Mouse (Mus musculus) limb, embryonic 15.5 days (tissue): ENCODE data around the gene Gpr137c. TPM values are rescaled to one million over a fixed set of nuclear protein-coding genes. Genes with fewer than 3 reads are reported as not detected.
A peak's percentile ranks its signal among the peaks of the same experiment; 100 is the strongest.

Source experiments
- ATAC-seq: fragments of 200-750 bp; cut with Nextera tagmentation; 2 replicates; pipeline ENCODE4 v1.8.0; 2017; ENCODE audit warnings: low read depth, moderate TSS enrichment; ENCODE audit not compliant: insufficient number of reproducible peaks, low FRiP score, low TSS enrichment
- H3K27ac ChIP-seq: fragments of 300-500 bp; sonication (generic); 2 replicates; pipeline ENCODE4 v1.5.1; 2015; ENCODE audit warnings: moderate library complexity, mild to moderate bottlenecking, inconsistent platforms
- H3K27me3 ChIP-seq: fragments of 300-500 bp; sonication (generic); 2 replicates; pipeline ENCODE4 v1.6.1; 2015; ENCODE audit warnings: inconsistent platforms
- H3K36me3 ChIP-seq: fragments of 300-500 bp; sonication (generic); 2 replicates; pipeline ENCODE4 v1.6.1; 2015; ENCODE audit warnings: inconsistent platforms
- H3K4me1 ChIP-seq: fragments of 300-500 bp; sonication (generic); 2 replicates; pipeline ENCODE4 v1.6.1; 2015; ENCODE audit warnings: inconsistent platforms
- H3K4me2 ChIP-seq: fragments of 300-500 bp; sonication (generic); 2 replicates; pipeline ENCODE4 v1.6.1; 2015; ENCODE audit warnings: mild to moderate bottlenecking, inconsistent platforms
- H3K4me3 ChIP-seq: fragments of 300-500 bp; sonication (generic); 2 replicates; pipeline ENCODE4 v1.5.1; 2015; ENCODE audit warnings: mild to moderate bottlenecking, inconsistent platforms
- H3K9ac ChIP-seq: fragments of 300-500 bp; sonication (generic); 2 replicates; pipeline ENCODE4 v1.6.1; 2015; ENCODE audit warnings: inconsistent platforms
- H3K9me3 ChIP-seq: fragments of 300-500 bp; sonication (generic); 2 replicates; pipeline ENCODE4 v1.6.1; 2016; ENCODE audit warnings: inconsistent platforms
- WGBS: fragments of 180-500 bp; shearing (Covaris S2); methylation state at CpG from one replicate; pipeline ENCODE4 v1.1.7; 2015; 5-methylcytosine and 5-hydroxymethylcytosine counted together
- polyA plus RNA-seq: library from polyadenylated mRNA; unstranded; fragments of >200 nt; fragmentation: Nextera tagmentation; extraction: Ambion mirVana; gene quantifications from 2 replicates; pipeline ENCODE4 v1.2.1, GENCODE M21; 2015

Gene Gpr137c
- polyA plus RNA-seq, 1 experiment from 2014 or later, result 2.5 TPM

- H3K27me3 ChIP-seq, result no peaks in the 10 kb centered on the region
- H3K9me3 ChIP-seq, result no peaks in the 10 kb centered on the region
- ATAC-seq, result no peak
- WGBS, result 97% methylated on average over 5 of the region's 5 CpGs
- no peak overlapping the region for H3K4me3 ChIP-seq
- no peak overlapping the region for H3K4me2 ChIP-seq
- no peaks in the 10 kb centered on the region for H3K4me1 ChIP-seq
- no peak overlapping the region for H3K9ac ChIP-seq
- no peak overlapping the region for H3K27ac ChIP-seq
- H3K36me3 ChIP-seq, result peaks cover 27% of the 10 kb centered on the region
Observed at GRCm38 (mm10) chr14:45305852-45306251, 86.3 kb downstream of the Gpr137c start.

GRCm38 (mm10) chr14:45307630-45308328 lies 88.3 kb downstream of the Gpr137c start:
- Histone ChIP-seq H3K4me2 (no peak overlapping the region), H3K9me3 (no peaks in the 10 kb centered on the region), H3K4me1 (no peaks in the 10 kb centered on the region), H3K36me3 (peaks cover 15% of the 10 kb centered on the region), H3K27me3 (no peaks in the 10 kb centered on the region), H3K4me3 (no peak overlapping the region), H3K27ac (no peak overlapping the region), H3K9ac (no peak overlapping the region)
- 86% methylated on average over 8 of the region's 8 CpGs for WGBS
- no peak for ATAC-seq

DNA sequence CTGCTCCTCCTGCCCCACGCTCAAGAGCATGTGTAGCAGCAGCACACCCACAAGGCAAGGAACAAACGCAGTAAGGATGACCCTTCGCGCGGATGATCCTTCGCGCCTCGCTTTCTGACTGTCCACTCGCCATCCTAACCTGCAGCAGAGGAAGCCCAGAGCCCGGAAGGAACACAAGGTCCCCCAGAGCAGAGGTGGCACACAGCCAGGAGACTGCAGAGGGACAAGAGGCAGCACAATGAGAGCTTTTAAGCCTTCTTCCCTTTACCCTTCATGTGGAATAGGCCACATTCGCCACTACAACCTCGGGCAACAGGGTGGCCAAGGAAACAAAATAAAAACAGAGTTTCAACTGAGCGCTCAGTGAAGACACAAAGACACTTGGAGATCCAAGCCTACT lies 90.1 kb downstream of the Gpr137c start:
- H3K4me2 ChIP-seq, result no peak overlapping the region
- H3K4me3 ChIP-seq, result no peak overlapping the region
- H3K9ac ChIP-seq, result no peak overlapping the region
- H3K36me3 ChIP-seq, result peaks cover 7% of the 10 kb centered on the region; the same call in 1 of the 2 replicates
- H3K9me3 ChIP-seq, result no peaks in the 10 kb centered on the region
- ATAC-seq, result no peak
- no peaks in the 10 kb centered on the region for H3K4me1 ChIP-seq
- H3K27me3 ChIP-seq, result no peaks in the 10 kb centered on the region
- no peak overlapping the region for H3K27ac ChIP-seq
- WGBS, result 89% methylated on average over 13 of the region's 13 CpGs

DNA sequence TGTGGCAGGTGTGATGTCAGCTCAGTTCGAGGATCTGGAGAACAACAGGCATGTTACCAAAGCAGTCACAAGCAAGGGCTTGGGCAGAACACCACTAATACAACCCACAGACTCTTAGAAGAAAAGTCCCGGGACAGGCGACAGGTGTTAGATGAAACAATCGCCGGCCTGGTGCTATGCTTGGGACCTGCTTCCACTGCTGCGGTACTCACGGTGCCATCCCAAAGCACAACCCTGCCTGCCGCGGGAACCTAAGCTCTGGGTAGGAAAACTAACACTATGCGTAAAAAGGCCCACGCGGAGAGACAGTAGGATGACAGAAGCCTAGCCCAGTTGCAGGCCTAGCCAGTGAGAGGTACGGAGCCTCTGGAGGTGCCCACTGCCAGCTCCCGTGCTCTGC lies 90.6 kb downstream of the Gpr137c start:
- H3K4me1 ChIP-seq, result no peaks in the 10 kb centered on the region
- H3K9ac ChIP-seq, result no peak overlapping the region
- 89% methylated on average over 14 of the region's 14 CpGs for WGBS
- H3K4me3 ChIP-seq, result no peak overlapping the region
- no peak overlapping the region for H3K4me2 ChIP-seq
- no peak overlapping the region for H3K27ac ChIP-seq
- no peaks in the 10 kb centered on the region for H3K27me3 ChIP-seq
- H3K9me3 ChIP-seq, result no peaks in the 10 kb centered on the region
- no peak for ATAC-seq
- H3K36me3 ChIP-seq, result peaks cover 3% of the 10 kb centered on the region; the same call in 1 of the 2 replicates

DNA sequence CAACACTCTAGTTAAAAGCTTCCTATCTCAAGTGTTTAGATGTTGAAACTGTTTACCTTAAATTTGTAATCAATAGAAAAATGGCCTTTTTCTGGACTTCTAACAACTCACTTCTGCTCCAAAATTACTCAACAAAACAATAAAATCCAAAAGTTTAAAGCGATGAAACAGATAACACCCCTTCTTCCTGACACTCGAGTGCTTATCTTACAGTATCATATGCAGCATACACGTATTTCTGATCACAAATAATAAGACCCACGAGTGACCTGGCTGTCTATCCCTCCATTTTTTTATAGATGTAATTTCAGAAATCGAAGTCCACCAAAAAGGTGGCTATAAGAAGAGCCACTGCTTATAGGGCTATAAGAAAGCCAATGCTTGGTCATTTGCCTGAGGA lies 97.4 kb downstream of the Gpr137c start:
- no peak overlapping the region for H3K9ac ChIP-seq
- H3K9me3 ChIP-seq, result no peaks in the 10 kb centered on the region
- 0 out of 2 replicates have a peak, but pooled peaks cover 2% of the 10 kb centered on the region for H3K27me3 ChIP-seq
- no peak for ATAC-seq
- peaks cover 7% of the 10 kb centered on the region for H3K4me1 ChIP-seq
- H3K27ac ChIP-seq, result no peak overlapping the region
- peak overlapping the region; percentile 94 for H3K4me3 ChIP-seq
- H3K4me2 ChIP-seq, result peak overlapping the region; percentile 63
- 76% methylated on average over 5 of the region's 5 CpGs for WGBS
- H3K36me3 ChIP-seq, result no peaks in the 10 kb centered on the region

DNA sequence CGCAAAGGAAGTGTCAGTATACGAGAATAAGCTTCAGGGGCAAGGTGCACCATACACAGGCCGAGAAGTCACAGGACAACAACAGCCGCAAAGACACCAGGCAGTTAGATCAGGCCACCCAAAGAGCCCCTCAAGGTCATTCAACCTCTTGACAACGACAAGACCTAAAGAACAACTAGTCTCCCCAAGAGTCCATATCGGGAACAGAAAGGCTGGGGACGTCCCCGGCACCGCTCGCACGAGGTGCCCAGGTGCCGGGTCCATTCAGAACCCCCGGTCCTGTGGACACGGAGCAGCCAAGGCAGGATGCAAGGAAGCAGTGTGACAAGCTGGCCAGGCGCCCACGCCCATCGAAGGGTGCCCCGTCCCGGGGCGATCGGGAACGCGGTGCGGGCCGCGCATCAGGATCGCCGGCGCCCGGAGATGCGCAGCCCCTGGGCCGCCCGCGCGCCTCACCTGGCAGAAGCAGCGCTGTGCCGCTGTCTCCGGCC lies 98.4 kb downstream of the Gpr137c start:
- Histone ChIP-seq H3K27ac (peak overlapping the region; percentile 95), H3K9ac (peak overlapping the region; percentile 81), H3K4me3 (peak overlapping the region; percentile 94), H3K4me1 (peaks cover 7% of the 10 kb centered on the region), H3K27me3 (0 out of 2 replicates have a peak, but pooled peaks cover 2% of the 10 kb centered on the region), H3K36me3 (no peaks in the 10 kb centered on the region), H3K9me3 (no peaks in the 10 kb centered on the region), H3K4me2 (peak overlapping the region; percentile 63)
- ATAC-seq, result no peak
- under 1% methylated on average over 34 of the region's 38 CpGs for WGBS

DNA sequence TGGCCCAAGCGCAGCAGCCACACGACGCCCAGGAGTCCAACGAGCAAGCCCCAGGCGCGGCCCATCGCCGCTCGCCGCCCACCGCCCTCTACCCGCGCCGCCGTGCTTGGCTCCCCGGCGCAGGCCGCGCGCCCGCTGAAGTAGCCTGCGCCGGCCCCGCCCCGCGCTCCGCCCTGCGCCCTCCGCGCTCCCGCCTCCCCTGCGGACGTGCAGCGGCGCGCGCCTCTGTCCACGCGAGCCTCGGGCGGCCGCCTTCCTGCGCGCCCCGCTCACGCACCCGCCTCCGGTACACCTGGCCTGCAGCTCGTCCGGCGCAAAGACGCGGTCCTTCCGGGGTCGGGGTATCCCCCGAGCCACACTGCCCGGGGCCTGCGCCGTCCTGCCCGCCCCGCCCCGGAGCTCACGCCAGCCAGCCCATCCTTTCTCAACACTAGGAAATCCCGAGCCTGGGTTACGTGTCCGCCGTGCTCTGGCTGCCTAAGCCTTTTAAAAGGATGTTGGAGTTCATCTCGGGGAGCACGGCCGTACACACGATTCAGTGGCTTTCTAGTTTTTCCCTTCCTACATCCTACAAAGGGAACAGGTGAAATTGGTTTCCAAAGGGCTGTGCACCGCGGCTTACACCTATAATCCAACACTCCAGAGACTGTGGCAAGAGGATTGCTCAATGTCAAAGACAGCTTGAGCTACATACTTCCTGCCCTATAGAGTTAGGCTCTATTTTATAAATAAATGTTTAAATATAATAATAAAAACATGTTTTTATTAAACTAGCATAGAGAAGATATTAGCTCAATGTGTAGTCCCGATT lies 99.1 kb downstream of the Gpr137c start, which contains the start of gene Ero1l:
Gene Ero1l, minus strand, starts transcription at position 346 of the 811 bp plus-strand sequence.
- Histone ChIP-seq H3K4me2 (peak within 1 kb of the TSS; percentile 63), H3K36me3 (no peaks in the 10 kb centered on the region), H3K9me3 (no peaks in the 10 kb centered on the region), H3K9ac (peak within 1 kb of the TSS; percentile 81), H3K27me3 (0 out of 2 replicates have a peak, but pooled peaks cover 2% of the 10 kb centered on the region), H3K4me1 (peaks cover 7% of the 10 kb centered on the region), H3K4me3 (peak within 1 kb of the TSS; percentile 94), H3K27ac (peak within 1 kb of the TSS; percentile 95)
- WGBS, result 2% methylated on average over 57 of the region's 74 CpGs
- ATAC-seq, result peak; percentile 94

DNA sequence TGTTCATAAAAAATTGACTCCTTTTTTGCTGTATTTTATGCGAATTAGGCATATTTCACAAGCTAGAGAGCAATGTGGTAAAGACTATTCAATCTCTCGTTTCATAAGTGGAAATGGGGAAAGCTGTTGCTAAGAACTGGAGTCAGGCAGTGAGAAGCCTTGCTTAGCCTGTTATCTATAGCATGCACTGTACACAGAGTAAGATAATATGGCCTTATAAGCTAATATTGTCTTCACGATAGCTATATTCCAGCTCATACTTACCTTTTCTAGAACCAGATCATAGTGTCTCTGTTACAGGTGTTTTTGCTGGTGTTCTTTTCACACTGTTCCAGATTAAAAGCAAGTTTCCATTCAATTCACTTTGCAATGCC lies 99.7 kb downstream of the Gpr137c start:
- 0 out of 2 replicates have a peak, but pooled peaks cover 2% of the 10 kb centered on the region for H3K27me3 ChIP-seq
- ATAC-seq, result no peak
- H3K9me3 ChIP-seq, result no peaks in the 10 kb centered on the region
- 57% methylated on average over 3 of the region's 3 CpGs for WGBS
- no peaks in the 10 kb centered on the region for H3K36me3 ChIP-seq
- H3K9ac ChIP-seq, result no peak overlapping the region
- no peak overlapping the region for H3K4me3 ChIP-seq
- H3K4me2 ChIP-seq, result peak overlapping the region; percentile 63; the same call in 1 of the 2 replicates
- peaks cover 7% of the 10 kb centered on the region for H3K4me1 ChIP-seq
- no peak overlapping the region for H3K27ac ChIP-seq

- H3K4me3 ChIP-seq, result no peak overlapping the region
- H3K27me3 ChIP-seq, result 0 out of 2 replicates have a peak, but pooled peaks cover 2% of the 10 kb centered on the region
- peaks cover 7% of the 10 kb centered on the region for H3K4me1 ChIP-seq
- no peak for ATAC-seq
- H3K36me3 ChIP-seq, result no peaks in the 10 kb centered on the region
- no peak overlapping the region for H3K9ac ChIP-seq
- H3K4me2 ChIP-seq, result no peak overlapping the region
- no peak overlapping the region for H3K27ac ChIP-seq
- WGBS, result 78% methylated on average over 4 of the region's 4 CpGs
- no peaks in the 10 kb centered on the region for H3K9me3 ChIP-seq
Observed at GRCm38 (mm10) chr14:45320111-45320510, 100.6 kb downstream of the Gpr137c start.

GRCm38 (mm10) chr14:45321067-45321466 lies 101.5 kb downstream of the Gpr137c start:
- ATAC-seq, result no peak
- H3K27ac ChIP-seq, result no peak overlapping the region
- H3K27me3 ChIP-seq, result 0 out of 2 replicates have a peak, but pooled peaks cover 2% of the 10 kb centered on the region
- H3K36me3 ChIP-seq, result no peaks in the 10 kb centered on the region
- peaks cover 7% of the 10 kb centered on the region for H3K4me1 ChIP-seq
- H3K4me3 ChIP-seq, result no peak overlapping the region
- no peak overlapping the region for H3K9ac ChIP-seq
- H3K4me2 ChIP-seq, result no peak overlapping the region
- no peaks in the 10 kb centered on the region for H3K9me3 ChIP-seq
- WGBS, result 79% methylated on average over 3 of the region's 3 CpGs

- Histone ChIP-seq H3K4me1 (peaks cover 7% of the 10 kb centered on the region), H3K9ac (no peak overlapping the region), H3K27ac (no peak overlapping the region), H3K36me3 (no peaks in the 10 kb centered on the region), H3K4me2 (no peak overlapping the region), H3K4me3 (no peak overlapping the region), H3K9me3 (no peaks in the 10 kb centered on the region), H3K27me3 (0 out of 2 replicates have a peak, but pooled peaks cover 2% of the 10 kb centered on the region)
- no peak for ATAC-seq
- 71% methylated on average over 5 of the region's 5 CpGs for WGBS
Observed at GRCm38 (mm10) chr14:45321622-45322021, 102.1 kb downstream of the Gpr137c start.

DNA sequence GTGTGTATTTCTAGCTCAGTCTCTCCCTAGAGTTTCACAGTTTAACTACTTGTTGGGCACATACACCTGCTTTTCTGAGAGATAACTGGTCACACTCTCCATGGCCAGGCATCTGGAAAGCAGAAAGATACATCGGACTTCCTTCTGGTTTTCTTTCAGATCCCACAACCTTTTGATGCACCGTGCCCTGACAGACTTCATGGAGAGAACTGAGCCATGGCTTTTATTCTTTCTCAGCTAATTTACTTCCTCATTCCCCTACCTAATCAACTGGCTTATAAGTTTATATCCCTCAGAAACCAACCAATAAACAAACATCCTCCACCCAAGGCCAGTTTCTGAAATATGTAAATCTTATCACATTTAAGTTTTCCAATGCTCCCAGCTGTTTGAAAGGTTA lies 102.9 kb downstream of the Gpr137c start:
- 0 out of 2 replicates have a peak, but pooled peaks cover 2% of the 10 kb centered on the region for H3K27me3 ChIP-seq
- H3K27ac ChIP-seq, result no peak overlapping the region
- no peak for ATAC-seq
- 0 out of 2 replicates have a peak, but pooled peaks cover 2% of the 10 kb centered on the region for H3K4me1 ChIP-seq
- no peaks in the 10 kb centered on the region for H3K9me3 ChIP-seq
- H3K9ac ChIP-seq, result no peak overlapping the region
- no peak overlapping the region for H3K4me2 ChIP-seq
- WGBS, result 81% methylated on average over 2 of the region's 2 CpGs
- H3K36me3 ChIP-seq, result no peaks in the 10 kb centered on the region
- H3K4me3 ChIP-seq, result no peak overlapping the region
